Mouse (Mus musculus) thymus, adult 2 months (tissue): Measurements from ENCODE around the gene Zfp263. TPM values are rescaled to one million over a fixed set of nuclear protein-coding genes. Genes with fewer than 3 reads are reported as not detected.

Experiments used
- DNase-seq: peaks from one replicate; pipeline ENCODE4 v3.0.0; 2021
- H3K27ac ChIP-seq: fragments of 200-500 bp; 2 replicates; pipeline ENCODE4 v1.5.1; 2012; ENCODE audit warnings: low read length, control low read depth; ENCODE audit not compliant: control insufficient read depth, insufficient read depth
- H3K27me3 ChIP-seq: fragments of 200-500 bp; 2 replicates; pipeline ENCODE4 v1.6.1; 2012; ENCODE audit warnings: mild to moderate bottlenecking, low read length, moderate library complexity, mixed read lengths; ENCODE audit not compliant: control insufficient read depth, insufficient read depth
- H3K36me3 ChIP-seq: fragments of 200-500 bp; 2 replicates; pipeline ENCODE4 v1.6.1; 2012; ENCODE audit warnings: mild to moderate bottlenecking, low read length, moderate library complexity; ENCODE audit not compliant: control insufficient read depth, insufficient read depth
- H3K4me1 ChIP-seq: fragments of 200-500 bp; replicated peaks from 2 replicates; pipeline ENCODE4 v1.6.1; 2012; ENCODE audit warnings: low read length; ENCODE audit not compliant: control insufficient read depth, insufficient read depth
- H3K4me3 ChIP-seq: fragments of 200-500 bp; 2 replicates; pipeline ENCODE4 v1.5.1; 2012; ENCODE audit warnings: mild to moderate bottlenecking, low read length, control low read depth, moderate library complexity; ENCODE audit not compliant: control insufficient read depth, insufficient read depth
- CTCF ChIP-seq: fragments of 200-500 bp; IDR thresholded peaks from 2 replicates; pipeline ENCODE4 v1.5.1; 2012; ENCODE audit warnings: mild to moderate bottlenecking, control low read depth, low read length, moderate library complexity, borderline replicate concordance; ENCODE audit not compliant: control insufficient read depth, poor library complexity, insufficient read depth; ENCODE audit errors: extremely low read depth
- POLR2A ChIP-seq: fragments of 200-500 bp; IDR thresholded peaks from 2 replicates; pipeline ENCODE4 v1.6.1; 2012; ENCODE audit warnings: mild to moderate bottlenecking, low read length, control low read depth, moderate library complexity; ENCODE audit not compliant: control insufficient read depth, poor library complexity, insufficient read depth; ENCODE audit errors: extremely low read depth
- WGBS: fragments of 180-500 bp; shearing (Covaris S2); methylation state at CpG from one replicate; pipeline ENCODE4 v1.1.7; 2018; 5-methylcytosine and 5-hydroxymethylcytosine counted together
- polyA plus RNA-seq: library from polyadenylated mRNA; depleted of rRNA; stranded (reverse); fragments of >200 nt; gene quantifications from 2 replicates; pipeline ENCODE4 v1.2.3, GENCODE M21; 2012

Zfp263 gene
- polyA plus RNA-seq, 1 experiment = 16.0 TPM

GRCm38 (mm10) chr16:3727980-3728720 lies 15.7 kb upstream of the Zfp263 start:
- no peak for TF ChIP-seq POLR2A
- no peak for DNase-seq
- Histone ChIP-seq H3K36me3 (no peaks in the 10 kb centered on the region), H3K4me1 (no peaks in the 10 kb centered on the region; the same call in 1 of the 2 replicates), H3K4me3 (no peak overlapping the region), H3K27me3 (no peaks in the 10 kb centered on the region), H3K27ac (no peak overlapping the region)
- 95% methylated on average over 6 of the region's 6 CpGs for WGBS

- no peak for DNase-seq
- 21% methylated on average over 4 of the region's 4 CpGs for WGBS
Measured at GRCm38 (mm10) chr16:3732612-3733011, 11.3 kb upstream of the Zfp263 start.

GRCm38 (mm10) chr16:3733198-3733732 lies 10.6 kb upstream of the Zfp263 start:
- Histone ChIP-seq H3K4me3 (no peak overlapping the region), H3K36me3 (no peaks in the 10 kb centered on the region), H3K4me1 (no peaks in the 10 kb centered on the region), H3K27ac (no peak overlapping the region), H3K27me3 (no peaks in the 10 kb centered on the region)
- WGBS = 95% methylated on average over 1 of the region's 1 CpGs
- no peak for DNase-seq
- no peak for TF ChIP-seq CTCF
- TF ChIP-seq POLR2A = no peak

More at GRCm38 (mm10) chr16:3732612-3733011, 11.3 kb upstream of the Zfp263 start:
- TF ChIP-seq CTCF = no peak
- no peak for TF ChIP-seq POLR2A
- no peaks in the 10 kb centered on the region for H3K27me3 ChIP-seq
- no peak overlapping the region for H3K4me3 ChIP-seq
- H3K4me1 ChIP-seq = no peaks in the 10 kb centered on the region
- H3K27ac ChIP-seq = no peak overlapping the region
- no peaks in the 10 kb centered on the region for H3K36me3 ChIP-seq

GRCm38 (mm10) chr16:3742466-3742865 lies 1.4 kb upstream of the Zfp263 start:
- Histone ChIP-seq H3K4me3 (no peak overlapping the region), H3K36me3 (peaks cover 4% of the 10 kb centered on the region; the same call in 1 of the 2 replicates), H3K4me1 (peaks cover 14% of the 10 kb centered on the region), H3K27ac (no peak overlapping the region), H3K27me3 (no peaks in the 10 kb centered on the region)
- no peak for DNase-seq
- TF ChIP-seq CTCF = no peak
- TF ChIP-seq POLR2A = no peak
- 99% methylated on average over 6 of the region's 6 CpGs for WGBS

- peak; percentile 50 for DNase-seq
- WGBS = under 1% methylated on average over 32 of the region's 32 CpGs
- Histone ChIP-seq H3K27me3 (no peaks in the 10 kb centered on the region), H3K4me1 (peaks cover 14% of the 10 kb centered on the region), H3K27ac (peak overlapping the region; percentile 78), H3K36me3 (peaks cover 18% of the 10 kb centered on the region), H3K4me3 (peak overlapping the region; percentile 72)
- no peak for TF ChIP-seq CTCF
- TF ChIP-seq POLR2A = no peak; the same call in 1 of the 2 replicates
Measured at GRCm38 (mm10) chr16:3744186-3744700, 350 bp downstream of the Zfp263 start.

GRCm38 (mm10) chr16:3745656-3746055 lies 1.8 kb downstream of the Zfp263 start:
- 89% methylated on average over 4 of the region's 4 CpGs for WGBS
- Histone ChIP-seq H3K27me3 (no peaks in the 10 kb centered on the region), H3K4me3 (no peak overlapping the region), H3K4me1 (peaks cover 14% of the 10 kb centered on the region), H3K27ac (no peak overlapping the region), H3K36me3 (peaks cover 31% of the 10 kb centered on the region)
- TF ChIP-seq CTCF = no peak
- no peak for TF ChIP-seq POLR2A
- DNase-seq = no peak
